Mouse (Mus musculus) intestine, embryonic 14.5 days (tissue): ENCODE results near the gene Sypl2. TPM values are rescaled to one million over a fixed set of nuclear protein-coding genes. Genes with fewer than 3 reads are reported as not detected.

Experiments used
- ATAC-seq: fragments of 200-750 bp; cut with Nextera tagmentation; replicated peaks from 2 replicates; pipeline ENCODE4 v1.8.0; 2017; ENCODE audit warnings: low read depth, moderate number of reproducible peaks, moderate TSS enrichment, moderate library complexity; ENCODE audit not compliant: low FRiP score, low TSS enrichment
- DNase-seq: peaks from one replicate; pipeline ENCODE4 v3.0.0-alpha.2; 2018; ENCODE audit warnings: low spot score
- H3K27ac ChIP-seq: fragments of 300-500 bp; sonication (generic); 2 replicates; pipeline ENCODE4 v1.5.1; 2014; ENCODE audit warnings: low read depth, mild to moderate bottlenecking, control low read depth
- H3K27me3 ChIP-seq: fragments of 300-500 bp; sonication (generic); replicated peaks from 2 replicates; pipeline ENCODE4 v1.6.1; 2014; ENCODE audit warnings: low read length, control low read depth; ENCODE audit not compliant: control insufficient read depth, insufficient read depth
- H3K36me3 ChIP-seq: fragments of 300-500 bp; sonication (generic); 2 replicates; pipeline ENCODE4 v1.6.1; 2014; ENCODE audit warnings: low read length, control low read depth; ENCODE audit not compliant: control insufficient read depth, insufficient read depth
- H3K4me1 ChIP-seq: fragments of 300-500 bp; sonication (generic); replicated peaks from 2 replicates; pipeline ENCODE4 v1.6.1; 2014; ENCODE audit warnings: low read length, control low read depth, mixed read lengths; ENCODE audit not compliant: control insufficient read depth, insufficient read depth
- H3K4me2 ChIP-seq: fragments of 300-500 bp; sonication (generic); 2 replicates; pipeline ENCODE4 v1.6.1; 2014; ENCODE audit warnings: low read length
- H3K4me3 ChIP-seq: fragments of 300-500 bp; sonication (generic); 2 replicates; pipeline ENCODE4 v1.5.1; 2014; ENCODE audit warnings: low read depth, low read length, control low read depth, mixed read lengths
- H3K9ac ChIP-seq: fragments of 300-500 bp; sonication (generic); 2 replicates; pipeline ENCODE4 v1.6.1; 2014; ENCODE audit warnings: mild to moderate bottlenecking, low read length
- H3K9me3 ChIP-seq: fragments of 300-500 bp; sonication (generic); 2 replicates; pipeline ENCODE4 v1.6.1; 2016; ENCODE audit warnings: low read length, control low read depth; ENCODE audit not compliant: control insufficient read depth
- WGBS: fragments of 180-500 bp; shearing (Covaris S2); extraction: QIAGEN DNeasy Blood & Tissue Kit; methylation state at CpG from one replicate; pipeline ENCODE4 v1.1.7; 2014; 5-methylcytosine and 5-hydroxymethylcytosine counted together
- polyA plus RNA-seq: library from polyadenylated mRNA; unstranded; fragments of >200 nt; fragmentation: Nextera tagmentation; extraction: Ambion mirVana; gene quantifications from 2 replicates; pipeline ENCODE4 v1.2.1, GENCODE M21; 2014

Gene Sypl2
- polyA plus RNA-seq, 1 experiment from 2014 or later: 0.08 TPM

GRCm38 (mm10) chr3:108174672-108175531 is 51.5 kb downstream of the Sypl2 start:
- WGBS: 31% methylated on average over 14 of the region's 14 CpGs
- Histone ChIP-seq H3K36me3 (no peaks in the 10 kb centered on the region), H3K4me2 (peak overlapping the region; percentile 7), H3K27ac (no peak overlapping the region), H3K27me3 (0 out of 2 replicates have a peak, but pooled peaks cover 2% of the 10 kb centered on the region), H3K9me3 (no peaks in the 10 kb centered on the region), H3K4me1 (peaks cover 11% of the 10 kb centered on the region), H3K9ac (no peak overlapping the region), H3K4me3 (no peak overlapping the region)
- ATAC-seq (0 out of 2 replicates have a peak, but pooled peaks have one; percentile 27), DNase-seq (no peak)

GRCm38 (mm10) chr3:108169199-108169598 is 57.2 kb downstream of the Sypl2 start:
- WGBS: 44% methylated on average over 3 of the region's 3 CpGs
- DNase-seq (peak; percentile 46), ATAC-seq (no peak)
- Histone ChIP-seq H3K4me1 (peaks cover 11% of the 10 kb centered on the region), H3K27me3 (0 out of 2 replicates have a peak, but pooled peaks cover 2% of the 10 kb centered on the region), H3K4me2 (no peak overlapping the region), H3K9me3 (no peaks in the 10 kb centered on the region), H3K4me3 (no peak overlapping the region), H3K27ac (no peak overlapping the region), H3K9ac (no peak overlapping the region), H3K36me3 (no peaks in the 10 kb centered on the region)

GRCm38 (mm10) chr3:108167499-108167898 is 58.9 kb downstream of the Sypl2 start:
- Histone ChIP-seq H3K36me3 (no peaks in the 10 kb centered on the region), H3K9me3 (no peaks in the 10 kb centered on the region), H3K4me3 (no peak overlapping the region), H3K27ac (no peak overlapping the region), H3K4me1 (peaks cover 11% of the 10 kb centered on the region), H3K9ac (no peak overlapping the region), H3K4me2 (no peak overlapping the region), H3K27me3 (no peaks in the 10 kb centered on the region)
- 45% methylated on average over 14 of the region's 14 CpGs for WGBS
- ATAC-seq: no peak
- DNase-seq: peak; percentile 49

- Histone ChIP-seq H3K27me3 (no peaks in the 10 kb centered on the region), H3K4me2 (no peak overlapping the region), H3K27ac (no peak overlapping the region), H3K9me3 (no peaks in the 10 kb centered on the region), H3K4me3 (no peak overlapping the region), H3K9ac (no peak overlapping the region), H3K4me1 (peaks cover 11% of the 10 kb centered on the region), H3K36me3 (no peaks in the 10 kb centered on the region)
- 18% methylated on average over 9 of the region's 11 CpGs for WGBS
- peak; percentile 51 for DNase-seq
- peak; percentile 44; the same call in 1 of the 2 replicates for ATAC-seq
Observed at GRCm38 (mm10) chr3:108166486-108167211, 59.8 kb downstream of the Sypl2 start.

GRCm38 (mm10) chr3:108165532-108166315 is 60.7 kb downstream of the Sypl2 start:
- ATAC-seq: 0 out of 2 replicates have a peak, but pooled peaks have one; percentile 37
- no peaks in the 10 kb centered on the region for H3K9me3 ChIP-seq
- no peak for DNase-seq
- H3K4me2 ChIP-seq: no peak overlapping the region
- H3K4me1 ChIP-seq: peaks cover 11% of the 10 kb centered on the region
- no peak overlapping the region for H3K9ac ChIP-seq
- H3K36me3 ChIP-seq: no peaks in the 10 kb centered on the region
- H3K27me3 ChIP-seq: no peaks in the 10 kb centered on the region
- H3K27ac ChIP-seq: no peak overlapping the region
- WGBS: 35% methylated on average over 10 of the region's 10 CpGs
- no peak overlapping the region for H3K4me3 ChIP-seq

- no peak overlapping the region for H3K4me3 ChIP-seq
- 22% methylated on average over 9 of the region's 9 CpGs for WGBS
- peak; percentile 96 for DNase-seq
Observed at GRCm38 (mm10) chr3:108164807-108165206, 61.6 kb downstream of the Sypl2 start.

GRCm38 (mm10) chr3:108164091-108164490 is 62.4 kb downstream of the Sypl2 start:
- ATAC-seq (no peak), DNase-seq (peak; percentile 32)
- no peaks in the 10 kb centered on the region for H3K36me3 ChIP-seq
- H3K4me1 ChIP-seq: peaks cover 11% of the 10 kb centered on the region
- no peak overlapping the region for H3K27ac ChIP-seq
- H3K9me3 ChIP-seq: no peaks in the 10 kb centered on the region
- no peak overlapping the region for H3K9ac ChIP-seq
- WGBS: 68% methylated on average over 5 of the region's 5 CpGs
- no peak overlapping the region for H3K4me2 ChIP-seq
- no peaks in the 10 kb centered on the region for H3K27me3 ChIP-seq
- no peak overlapping the region for H3K4me3 ChIP-seq

More at GRCm38 (mm10) chr3:108164807-108165206, 61.6 kb downstream of the Sypl2 start:
- Histone ChIP-seq H3K36me3 (no peaks in the 10 kb centered on the region), H3K9ac (no peak overlapping the region), H3K4me1 (peaks cover 11% of the 10 kb centered on the region), H3K4me2 (peak overlapping the region; percentile 38), H3K9me3 (no peaks in the 10 kb centered on the region), H3K27me3 (no peaks in the 10 kb centered on the region), H3K27ac (no peak overlapping the region)
- ATAC-seq: peak; percentile 68; the same call in 1 of the 2 replicates
